Mouse (Mus musculus) stomach, postnatal 0 days (tissue): Measurements from ENCODE around the gene Ppm1g.

Experiments used
- CTCF ChIP-seq: IDR thresholded peaks from 2 replicates; pipeline ENCODE4 v1.5.1; 2016; ENCODE audit warnings: antibody characterized with exemption, low read depth, mild to moderate bottlenecking, moderate library complexity
- EP300 ChIP-seq: optimal IDR thresholded peaks from 2 replicates; pipeline ENCODE3; 2016; ENCODE audit warnings: antibody characterized with exemption

- TF ChIP-seq CTCF = no peak
- TF ChIP-seq EP300 = no peak
Observed at GRCm38 (mm10) chr5:31192045-31192938, 28.2 kb downstream of the Ppm1g start.
